Mouse (Mus musculus) limb, embryonic 13.5 days (tissue): ENCODE measurements around the gene Ifitm6. TPM values are rescaled to one million over a fixed set of nuclear protein-coding genes. Genes with fewer than 3 reads are reported as not detected.

ENCODE experiments used
- ATAC-seq: fragments of 200-750 bp; cut with Nextera tagmentation; 2 replicates; pipeline ENCODE4 v1.8.0; 2017; ENCODE audit warnings: low read depth, moderate number of reproducible peaks, moderate TSS enrichment; ENCODE audit not compliant: low FRiP score
- H3K27ac ChIP-seq: fragments of 300-500 bp; sonication (generic); 2 replicates; pipeline ENCODE4 v1.5.1; 2015; ENCODE audit warnings: inconsistent platforms, mild to moderate bottlenecking, moderate library complexity
- H3K27me3 ChIP-seq: fragments of 300-500 bp; sonication (generic); 2 replicates; pipeline ENCODE4 v1.6.1; 2015; ENCODE audit warnings: mild to moderate bottlenecking, inconsistent platforms
- H3K36me3 ChIP-seq: fragments of 300-500 bp; sonication (generic); 2 replicates; pipeline ENCODE4 v1.6.1; 2015; ENCODE audit warnings: inconsistent platforms, mild to moderate bottlenecking, moderate library complexity
- H3K4me1 ChIP-seq: fragments of 300-500 bp; sonication (generic); 2 replicates; pipeline ENCODE4 v1.6.1; 2015; ENCODE audit warnings: inconsistent platforms
- H3K4me2 ChIP-seq: fragments of 300-500 bp; sonication (generic); replicated peaks from 2 replicates; pipeline ENCODE4 v1.6.1; 2015; ENCODE audit warnings: inconsistent platforms, mild to moderate bottlenecking, moderate library complexity
- H3K4me3 ChIP-seq: fragments of 300-500 bp; sonication (generic); 2 replicates; pipeline ENCODE4 v1.5.1; 2015; ENCODE audit warnings: moderate library complexity, mild to moderate bottlenecking, inconsistent platforms
- H3K9ac ChIP-seq: fragments of 300-500 bp; sonication (generic); 2 replicates; pipeline ENCODE4 v1.6.1; 2015; ENCODE audit warnings: mild to moderate bottlenecking, inconsistent platforms
- H3K9me3 ChIP-seq: fragments of 300-500 bp; sonication (generic); 2 replicates; pipeline ENCODE4 v1.6.1; 2016; ENCODE audit warnings: inconsistent platforms
- WGBS: fragments of 180-500 bp; shearing (Covaris S2); methylation state at CpG from one replicate; pipeline ENCODE4 v1.1.7; 2015; 5-methylcytosine and 5-hydroxymethylcytosine counted together
- polyA plus RNA-seq: library from polyadenylated mRNA; unstranded; fragments of >200 nt; fragmentation: Nextera tagmentation; extraction: Ambion mirVana; gene quantifications from 2 replicates; pipeline ENCODE4 v1.2.1, GENCODE M21; 2015

Gene Ifitm6
- polyA plus RNA-seq, 1 experiment from 2014 or later: not detected

GRCm38 (mm10) chr7:141019028-141019427, 1.3 kb upstream of the Ifitm6 start:
- H3K4me1 ChIP-seq: no peaks in the 10 kb centered on the region
- no peaks in the 10 kb centered on the region for H3K27me3 ChIP-seq
- no peak overlapping the region for H3K4me2 ChIP-seq
- 94% methylated on average over 5 of the region's 5 CpGs for WGBS
- 0 out of 2 replicates have a peak, but pooled peaks cover 4% of the 10 kb centered on the region for H3K9me3 ChIP-seq
- no peak overlapping the region for H3K4me3 ChIP-seq
- H3K27ac ChIP-seq: no peak overlapping the region
- ATAC-seq: no peak
- no peak overlapping the region for H3K9ac ChIP-seq
- H3K36me3 ChIP-seq: no peaks in the 10 kb centered on the region

GRCm38 (mm10) chr7:141016707-141017697, 722 bp downstream of the Ifitm6 start:
- no peaks in the 10 kb centered on the region for H3K27me3 ChIP-seq
- H3K4me2 ChIP-seq: no peak overlapping the region
- no peak overlapping the region for H3K9ac ChIP-seq
- H3K36me3 ChIP-seq: no peaks in the 10 kb centered on the region
- H3K4me1 ChIP-seq: no peaks in the 10 kb centered on the region
- 82% methylated on average over 10 of the region's 10 CpGs for WGBS
- ATAC-seq: no peak
- no peak overlapping the region for H3K4me3 ChIP-seq
- H3K27ac ChIP-seq: no peak overlapping the region
- H3K9me3 ChIP-seq: 0 out of 2 replicates have a peak, but pooled peaks cover 4% of the 10 kb centered on the region

- Histone ChIP-seq H3K4me2 (peak overlapping the region; percentile 69; the same call in 1 of the 2 replicates), H3K36me3 (no peaks in the 10 kb centered on the region), H3K4me3 (no peak overlapping the region), H3K9ac (no peak overlapping the region; the same call in 1 of the 2 replicates), H3K9me3 (0 out of 2 replicates have a peak, but pooled peaks cover 4% of the 10 kb centered on the region), H3K27me3 (no peaks in the 10 kb centered on the region), H3K27ac (peak overlapping the region; percentile 84), H3K4me1 (peaks cover 30% of the 10 kb centered on the region)
- 86% methylated on average over 7 of the region's 7 CpGs for WGBS
- ATAC-seq: 0 out of 2 replicates have a peak, but pooled peaks have one; percentile 6
Observed at GRCm38 (mm10) chr7:141011238-141011770, 6.4 kb downstream of the Ifitm6 start.

GRCm38 (mm10) chr7:141010593-141010992, 7.1 kb downstream of the Ifitm6 start, which contains the start of gene Ifitm3:
TSS of gene Ifitm3 (minus strand) at chr7:141010770.
- H3K4me3 ChIP-seq: peak within 1 kb of the TSS; percentile 51
- H3K36me3 ChIP-seq: no peaks in the 10 kb centered on the region
- peak within 1 kb of the TSS; percentile 84 for H3K27ac ChIP-seq
- peak; percentile 28; the same call in 1 of the 2 replicates for ATAC-seq
- 0 out of 2 replicates have a peak, but pooled peaks cover 4% of the 10 kb centered on the region for H3K9me3 ChIP-seq
- 7% methylated on average over 10 of the region's 10 CpGs for WGBS
- peaks cover 30% of the 10 kb centered on the region for H3K4me1 ChIP-seq
- H3K4me2 ChIP-seq: peak within 1 kb of the TSS; percentile 69
- peak within 1 kb of the TSS; percentile 63 for H3K9ac ChIP-seq
- no peaks in the 10 kb centered on the region for H3K27me3 ChIP-seq

GRCm38 (mm10) chr7:141009665-141010064, 8.1 kb downstream of the Ifitm6 start:
- WGBS: 86% methylated on average over 9 of the region's 9 CpGs
- Histone ChIP-seq H3K9ac (peak overlapping the region; percentile 63), H3K4me3 (peak overlapping the region; percentile 51)

GRCm38 (mm10) chr7:141008938-141009660, 8.6 kb downstream of the Ifitm6 start:
- Histone ChIP-seq H3K27ac (no peak overlapping the region), H3K4me2 (peak overlapping the region; percentile 69), H3K9ac (no peak overlapping the region), H3K4me3 (peak overlapping the region; percentile 51; the same call in 1 of the 2 replicates), H3K36me3 (no peaks in the 10 kb centered on the region), H3K4me1 (peaks cover 30% of the 10 kb centered on the region), H3K9me3 (no peaks in the 10 kb centered on the region), H3K27me3 (no peaks in the 10 kb centered on the region)
- ATAC-seq: peak; percentile 60; the same call in 1 of the 2 replicates
- 7% methylated on average over 20 of the region's 20 CpGs for WGBS

More at GRCm38 (mm10) chr7:141009665-141010064, 8.1 kb downstream of the Ifitm6 start:
- no peak overlapping the region for H3K27ac ChIP-seq
- H3K36me3 ChIP-seq: no peaks in the 10 kb centered on the region
- no peak for ATAC-seq
- 0 out of 2 replicates have a peak, but pooled peaks cover 4% of the 10 kb centered on the region for H3K9me3 ChIP-seq
- peaks cover 30% of the 10 kb centered on the region for H3K4me1 ChIP-seq
- peak overlapping the region; percentile 69 for H3K4me2 ChIP-seq
- no peaks in the 10 kb centered on the region for H3K27me3 ChIP-seq

GRCm38 (mm10) chr7:141008312-141008761, 9.4 kb downstream of the Ifitm6 start:
- H3K27ac ChIP-seq: no peak overlapping the region

GRCm38 (mm10) chr7:141006914-141007313, 10.8 kb downstream of the Ifitm6 start:
- Histone ChIP-seq H3K9ac (no peak overlapping the region), H3K4me2 (no peak overlapping the region), H3K27ac (no peak overlapping the region), H3K4me3 (no peak overlapping the region), H3K27me3 (no peaks in the 10 kb centered on the region), H3K36me3 (no peaks in the 10 kb centered on the region), H3K4me1 (peaks cover 30% of the 10 kb centered on the region), H3K9me3 (no peaks in the 10 kb centered on the region)
- 85% methylated on average over 5 of the region's 5 CpGs for WGBS
- ATAC-seq: no peak

More at GRCm38 (mm10) chr7:141008312-141008761, 9.4 kb downstream of the Ifitm6 start:
- Histone ChIP-seq H3K4me2 (peak overlapping the region; percentile 69), H3K27me3 (no peaks in the 10 kb centered on the region), H3K36me3 (no peaks in the 10 kb centered on the region), H3K4me3 (peak overlapping the region; percentile 1; the same call in 1 of the 2 replicates), H3K9ac (no peak overlapping the region), H3K9me3 (no peaks in the 10 kb centered on the region), H3K4me1 (peaks cover 30% of the 10 kb centered on the region)
- no peak for ATAC-seq
- 7% methylated on average over 7 of the region's 7 CpGs for WGBS

GRCm38 (mm10) chr7:141006446-141006845, 11.3 kb downstream of the Ifitm6 start:
- H3K36me3 ChIP-seq: no peaks in the 10 kb centered on the region
- no peak overlapping the region for H3K4me3 ChIP-seq
- 94% methylated on average over 6 of the region's 6 CpGs for WGBS
- no peaks in the 10 kb centered on the region for H3K27me3 ChIP-seq
- no peak overlapping the region for H3K9ac ChIP-seq
- H3K9me3 ChIP-seq: no peaks in the 10 kb centered on the region
- H3K4me2 ChIP-seq: no peak overlapping the region
- H3K4me1 ChIP-seq: peaks cover 30% of the 10 kb centered on the region
- no peak for ATAC-seq
- H3K27ac ChIP-seq: no peak overlapping the region

GRCm38 (mm10) chr7:141003248-141004010, 14.3 kb downstream of the Ifitm6 start:
- ATAC-seq: no peak
- whole genome bisulfite sequencing: 78% methylated on average over 5 of the region's 5 CpGs
- Histone ChIP-seq H3K36me3 (no peaks in the 10 kb centered on the region), H3K9ac (no peak overlapping the region), H3K4me2 (no peak overlapping the region), H3K27me3 (no peaks in the 10 kb centered on the region), H3K4me3 (no peak overlapping the region), H3K9me3 (no peaks in the 10 kb centered on the region), H3K4me1 (peaks cover 3% of the 10 kb centered on the region), H3K27ac (no peak overlapping the region)
